In the genomic region with DNA sequence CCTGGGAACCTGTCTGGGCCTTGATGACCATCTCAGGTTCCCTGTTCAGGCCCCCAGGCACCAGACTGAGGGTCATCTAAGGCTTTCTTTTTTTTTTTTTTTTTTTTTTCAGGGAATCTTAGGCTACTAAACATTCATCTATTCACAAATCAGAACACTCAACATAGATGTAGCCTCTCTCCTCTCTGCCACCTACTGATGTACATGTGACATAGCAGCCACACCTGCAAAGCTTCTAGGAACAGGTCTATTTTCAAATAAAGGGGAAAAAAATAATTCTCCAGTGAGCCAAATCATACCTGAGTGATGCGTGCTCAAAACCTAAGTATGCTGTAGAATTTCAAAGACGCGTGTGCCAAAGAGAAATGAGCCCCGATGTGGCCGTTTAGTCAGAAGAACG, we compare ENCODE assay signal across 19 mouse cellular contexts. TPM values are rescaled to one million over a fixed set of nuclear protein-coding genes. Genes with fewer than 3 reads are reported as not detected.
DNase-seq lines count a peak whose midpoint lies in the region; ATAC-seq and TF ChIP-seq lines count a peak whose summit lies in the region.
"Had no signal": no experiment of that assay in that cellular context is flagged by ENCODE, and none has a peak within 500 bp of the region (broad histone marks: within the 10 kb centered on the region; RNA-seq: fewer than 3 reads in every experiment).

No protein-coding gene starts in this region.

- H3K4me1 ChIP-seq in hindbrain, postnatal 0 days (ENCODE audit: insufficient read depth, low read length) = no peaks in the 10 kb centered on the region
- H3K4me1 ChIP-seq in hindbrain, embryonic 12.5 days = peaks cover 5% of the 10 kb centered on the region; the same call in 1 of the 2 replicates
- peaks cover 3% of the 10 kb centered on the region; the same call in 1 of the 2 replicates for H3K4me1 ChIP-seq in lung, embryonic 14.5 days (ENCODE audit: insufficient read depth)
- H3K4me1 ChIP-seq in embryonic facial prominence, embryonic 10.5 days = peaks cover 21% of the 10 kb centered on the region

- 96% methylated on average over 6 of the region's 6 CpGs for WGBS in hindbrain, postnatal 0 days
- 96% methylated on average over 6 of the region's 6 CpGs for WGBS in hindbrain, embryonic 12.5 days
- 89% methylated on average over 6 of the region's 6 CpGs for WGBS in lung, embryonic 14.5 days
- 93% methylated on average over 6 of the region's 6 CpGs for WGBS in embryonic facial prominence, embryonic 10.5 days

- TF ChIP-seq CTCF in hindbrain, postnatal 0 days (IDR thresholded peaks at IDR 0.05; ENCODE audit: low read depth) = peak; percentile 45
- TF ChIP-seq CTCF in lung, embryonic 14.5 days (IDR thresholded peaks at IDR 0.05; ENCODE audit: low read depth) = peak; percentile 48

- DNase-seq in hindbrain, postnatal 0 days (ENCODE audit: low spot score) = no peak
- no peak for DNase-seq in lung, embryonic 14.5 days
- no peak for DNase-seq in lung, postnatal 10 days
- DNase-seq in NIH3T3 (ENCODE audit: low read depth) = peak; percentile 6
- DNase-seq in embryonic facial prominence, embryonic 10.5 days (ENCODE audit: low spot score) = no peak
- DNase-seq in ovary, postnatal 36 days (ENCODE audit: low spot score) = no peak
- DNase-seq: cerebellum, adult 8-10 months; heart, postnatal 14 days; kidney, adult 2 months; kidney, postnatal 14 days; layer of hippocampus, postnatal 36 days; thymus, postnatal 14 days had no signal

- H3K9ac ChIP-seq in hindbrain, postnatal 0 days (replicated peaks; ENCODE audit: low read length) = no peak overlapping the region
- H3K9ac ChIP-seq in hindbrain, embryonic 12.5 days = no peak overlapping the region
- H3K9ac ChIP-seq in lung, embryonic 14.5 days = no peak overlapping the region
- H3K9ac ChIP-seq: liver, embryonic 14.5 days; midbrain, embryonic 13.5 days had no signal

- H3K27ac ChIP-seq in hindbrain, postnatal 0 days = no peak overlapping the region
- no peak overlapping the region for H3K27ac ChIP-seq in hindbrain, embryonic 12.5 days
- H3K27ac ChIP-seq in lung, embryonic 14.5 days (ENCODE audit: low read depth) = no peak overlapping the region
- peak overlapping the region; percentile 30; the same call in 1 of the 2 replicates for H3K27ac ChIP-seq in embryonic facial prominence, embryonic 10.5 days (replicated peaks)
- H3K27ac ChIP-seq: liver, embryonic 14.5 days; midbrain, embryonic 13.5 days had no signal

- H3K4me2 ChIP-seq in hindbrain, postnatal 0 days (ENCODE audit: low read depth, low read length) = no peak overlapping the region
- H3K4me2 ChIP-seq in hindbrain, embryonic 12.5 days (replicated peaks) = no peak overlapping the region
- H3K4me2 ChIP-seq in lung, embryonic 14.5 days = no peak overlapping the region
- H3K4me2 ChIP-seq: heart, embryonic 11.5 days; midbrain, embryonic 13.5 days had no signal

- no peak overlapping the region for H3K4me3 ChIP-seq in hindbrain, postnatal 0 days (ENCODE audit: low read length)
- H3K4me3 ChIP-seq in hindbrain, embryonic 12.5 days = no peak overlapping the region
- no peak overlapping the region for H3K4me3 ChIP-seq in lung, embryonic 14.5 days (ENCODE audit: low read depth, low read length)
- no peak overlapping the region for H3K4me3 ChIP-seq in embryonic facial prominence, embryonic 10.5 days
- H3K4me3 ChIP-seq: midbrain, embryonic 13.5 days had no signal

- no peaks in the 10 kb centered on the region for H3K36me3 ChIP-seq in hindbrain, postnatal 0 days (ENCODE audit: insufficient read depth, low read length)
- no peaks in the 10 kb centered on the region for H3K36me3 ChIP-seq in hindbrain, embryonic 12.5 days
- no peaks in the 10 kb centered on the region for H3K36me3 ChIP-seq in lung, embryonic 14.5 days (ENCODE audit: insufficient read depth)
- H3K36me3 ChIP-seq in embryonic facial prominence, embryonic 10.5 days (replicated peaks) = no peaks in the 10 kb centered on the region
- H3K36me3 ChIP-seq: midbrain, embryonic 13.5 days had no signal

- no peaks in the 10 kb centered on the region for H3K9me3 ChIP-seq in hindbrain, postnatal 0 days (ENCODE audit: low read length)
- no peaks in the 10 kb centered on the region; the same call in 1 of the 2 replicates for H3K9me3 ChIP-seq in hindbrain, embryonic 12.5 days (replicated peaks)
- peaks cover 2% of the 10 kb centered on the region; the same call in 1 of the 2 replicates for H3K9me3 ChIP-seq in lung, embryonic 14.5 days (ENCODE audit: low read depth, low read length)
- H3K9me3 ChIP-seq in embryonic facial prominence, embryonic 10.5 days = peaks cover 6% of the 10 kb centered on the region; the same call in 1 of the 2 replicates

- no peak for ATAC-seq in hindbrain, postnatal 0 days
- no peak for ATAC-seq in hindbrain, embryonic 12.5 days (ENCODE audit: low FRiP score)
- no peak for ATAC-seq in lung, embryonic 14.5 days (ENCODE audit: insufficient read depth)
- no peak for ATAC-seq in CD4-positive, CD25-positive, alpha-beta regulatory T cell, adult 4 months
- ATAC-seq: forebrain, embryonic 16.5 days; midbrain, embryonic 13.5 days had no signal

- H3K27me3 ChIP-seq in hindbrain, postnatal 0 days (ENCODE audit: insufficient read depth, low read length) = no peaks in the 10 kb centered on the region
- peaks cover 3% of the 10 kb centered on the region; the same call in 1 of the 2 replicates for H3K27me3 ChIP-seq in hindbrain, embryonic 12.5 days
- no peaks in the 10 kb centered on the region for H3K27me3 ChIP-seq in lung, embryonic 14.5 days (ENCODE audit: insufficient read depth, low read length)
- peaks cover 4% of the 10 kb centered on the region; the same call in 1 of the 2 replicates for H3K27me3 ChIP-seq in embryonic facial prominence, embryonic 10.5 days (replicated peaks; ENCODE audit: low read depth, poor library complexity, severe bottlenecking)
- H3K27me3 ChIP-seq: midbrain, embryonic 13.5 days had no signal

RNA-seq across cellular contexts. Expression of a gene that starts 51.3 kb away (rescaled TPM):
- 73.8 and 83.7 TPM in 2 replicates for total RNA-seq in hindbrain, postnatal 0 days (2014; rRNA removed)
- polyA plus RNA-seq in hindbrain, postnatal 0 days (2015; fragmentation: Nextera tagmentation; extraction: Ambion mirVana) = 35.9 and 39.6 TPM in 2 replicates
- 38.8 and 46.5 TPM in 2 replicates for polyA plus RNA-seq in hindbrain, embryonic 12.5 days (2016; fragmentation: Nextera tagmentation; extraction: Ambion mirVana)
- 59.3 and 66.6 TPM in 2 replicates for polyA plus RNA-seq in lung, embryonic 14.5 days (2014; fragmentation: Nextera tagmentation; extraction: Ambion mirVana)
- polyA plus RNA-seq in embryonic facial prominence, embryonic 10.5 days (2016; fragmentation: Nextera tagmentation; extraction: Ambion mirVana) = 50.1 and 65.8 TPM in 2 replicates
- polyA plus RNA-seq in CD4-positive, CD25-positive, alpha-beta regulatory T cell, adult 4 months (2017; shearing (Covaris generic)) = not detected
- total RNA-seq: megakaryocyte, adult 5-6 weeks had no signal

Comparison
In these comparisons a context has a peak if more than half of its experiments do, and no peak if none do; other contexts are left out.
1. RNA of a gene that starts 51.3 kb away (polyA plus RNA-seq): 59.3 to 66.6 TPM in lung, embryonic 14.5 days, 50.1 to 65.8 TPM in embryonic facial prominence, embryonic 10.5 days, 38.8 to 46.5 TPM in hindbrain, embryonic 12.5 days and 35.9 to 39.6 TPM in hindbrain, postnatal 0 days; not detected in CD4-positive, CD25-positive, alpha-beta regulatory T cell, adult 4 months; every median in the first group is over 10 times any median in the second.